Mouse (Mus musculus) olfactory bulb, adult 2 months (tissue): ENCODE results near the gene Nebl.

Experiments
- CTCF ChIP-seq: fragments of 200-500 bp; IDR thresholded peaks from 2 replicates; pipeline ENCODE4 v1.5.1; 2012; ENCODE audit warnings: low read depth, mild to moderate bottlenecking, low read length, moderate library complexity; ENCODE audit not compliant: insufficient read depth
- POLR2A ChIP-seq: fragments of 200-500 bp; IDR thresholded peaks from 2 replicates; pipeline ENCODE4 v1.6.1; 2012; ENCODE audit warnings: mild to moderate bottlenecking, low read depth, low read length, moderate library complexity; ENCODE audit not compliant: insufficient read depth

DNA sequence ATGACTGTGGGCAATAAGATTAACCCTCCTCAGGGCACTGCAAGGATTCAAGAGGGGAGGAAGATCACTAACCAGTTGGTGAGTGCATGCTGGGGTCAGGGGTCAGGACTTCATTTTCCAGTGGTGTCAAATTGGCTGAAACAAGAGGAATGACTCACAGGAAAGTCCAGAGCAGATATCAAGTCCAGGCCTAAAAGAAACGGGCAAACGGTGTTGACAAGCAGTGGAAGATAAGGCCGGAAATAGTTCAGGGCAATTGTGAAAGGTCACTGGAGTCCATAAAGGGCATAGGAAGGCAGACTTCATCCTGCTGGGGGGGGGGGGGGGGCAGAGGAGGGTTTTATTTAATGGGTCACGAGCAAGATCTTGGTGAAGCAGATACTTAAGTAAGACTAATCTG, 207.5 kb downstream of the Nebl start:
- TF ChIP-seq POLR2A: no peak
- no peak for TF ChIP-seq CTCF
